Mouse (Mus musculus) embryonic fibroblast, embryonic 13.5 days (primary cell): ENCODE measurements around the gene Siglecg.

ENCODE experiments used
- CTCF ChIP-seq: IDR thresholded peaks from 2 replicates; pipeline ENCODE4 v1.5.1; 2011; ENCODE audit warnings: mild to moderate bottlenecking, control low read depth, low read length, moderate library complexity, borderline replicate concordance; ENCODE audit not compliant: insufficient read depth
- POLR2A ChIP-seq: IDR thresholded peaks from 2 replicates; pipeline ENCODE4 v1.6.1; 2011; ENCODE audit warnings: low read depth, mild to moderate bottlenecking, control low read depth, low read length, moderate library complexity

DNA sequence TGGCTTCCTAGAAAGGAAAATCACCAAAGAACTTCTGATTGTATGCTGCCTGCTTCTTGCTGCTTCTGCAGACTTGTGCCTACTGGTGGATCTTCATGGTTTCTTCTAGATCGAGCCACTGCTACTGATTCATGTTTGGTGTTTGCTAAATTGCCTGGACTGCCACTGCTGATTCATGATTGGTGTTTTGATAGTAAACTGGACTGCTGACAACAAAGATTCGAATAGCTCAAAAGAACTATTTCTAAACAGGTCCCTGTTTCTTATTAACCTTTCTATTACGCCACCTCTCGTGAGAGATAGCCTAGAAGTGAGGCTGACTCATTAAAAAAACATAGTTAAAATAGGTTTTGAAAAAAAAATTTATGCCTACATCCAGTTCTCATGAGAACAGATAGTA is 46.0 kb upstream of the Siglecg start:
- TF ChIP-seq POLR2A (no peak), CTCF (no peak)
